Mouse (Mus musculus) lung, postnatal 0 days (tissue): ENCODE data around the gene Trim30b. TPM values are rescaled to one million over a fixed set of nuclear protein-coding genes. Genes with fewer than 3 reads are reported as not detected.
"Not testable (repeated sequence)": the region's sequence is repeated elsewhere in the genome, so short reads cannot be mapped to it uniquely, and the experiment has no call there.

Experiments used
- ATAC-seq: fragments of 200-750 bp; cut with Nextera tagmentation; 2 replicates; pipeline ENCODE4 v1.8.0; 2017; ENCODE audit warnings: moderate library complexity
- DNase-seq: peaks from one replicate; pipeline ENCODE4 v3.0.0-alpha.2; 2016; ENCODE audit warnings: low spot score
- H3K27ac ChIP-seq: fragments of 300-500 bp; sonication (generic); 2 replicates; pipeline ENCODE4 v1.5.1; 2014; ENCODE audit warnings: antibody characterized with exemption, mild to moderate bottlenecking, low read length, mixed read lengths
- H3K27me3 ChIP-seq: fragments of 300-500 bp; sonication (generic); replicated peaks from 2 replicates; pipeline ENCODE4 v1.6.1; 2014; ENCODE audit warnings: low read length, mixed read lengths; ENCODE audit not compliant: insufficient read depth
- H3K36me3 ChIP-seq: fragments of 300-500 bp; sonication (generic); 2 replicates; pipeline ENCODE4 v1.6.1; 2014; ENCODE audit warnings: low read length, mixed read lengths; ENCODE audit not compliant: insufficient read depth
- H3K4me1 ChIP-seq: fragments of 300-500 bp; sonication (generic); 2 replicates; pipeline ENCODE4 v1.6.1; 2014; ENCODE audit warnings: antibody characterized with exemption, low read depth, low read length, mixed read lengths; ENCODE audit not compliant: insufficient read depth
- H3K4me2 ChIP-seq: fragments of 300-500 bp; sonication (generic); replicated peaks from 2 replicates; pipeline ENCODE4 v1.6.1; 2014; ENCODE audit warnings: low read depth, mild to moderate bottlenecking, low read length, moderate library complexity, mixed read lengths
- H3K4me3 ChIP-seq: fragments of 300-500 bp; sonication (generic); 2 replicates; pipeline ENCODE4 v1.5.1; 2014; ENCODE audit warnings: low read depth, low read length
- H3K9ac ChIP-seq: fragments of 300-500 bp; sonication (generic); replicated peaks from 2 replicates; pipeline ENCODE4 v1.6.1; 2014; ENCODE audit warnings: low read depth, mild to moderate bottlenecking
- H3K9me3 ChIP-seq: fragments of 300-500 bp; sonication (generic); 2 replicates; pipeline ENCODE4 v1.6.1; 2016; ENCODE audit warnings: low read length, mixed read lengths
- CTCF ChIP-seq: IDR thresholded peaks from 2 replicates; pipeline ENCODE4 v1.5.1; 2016; ENCODE audit warnings: antibody characterized with exemption, mild to moderate bottlenecking
- EP300 ChIP-seq: IDR thresholded peaks from 2 replicates; pipeline ENCODE4 v1.6.1; 2016; ENCODE audit warnings: antibody characterized with exemption, mild to moderate bottlenecking, control low read depth
- WGBS: fragments of 180-500 bp; shearing (Covaris S2); extraction: QIAGEN DNeasy Blood & Tissue Kit; methylation state at CpG from one replicate; pipeline ENCODE4 v1.1.7; 2014; 5-methylcytosine and 5-hydroxymethylcytosine counted together
- polyA plus RNA-seq: library from polyadenylated mRNA; unstranded; fragments of >200 nt; fragmentation: Nextera tagmentation; extraction: Ambion mirVana; gene quantifications from 2 replicates; pipeline ENCODE4 v1.2.1, GENCODE M21; 2015

Gene Trim30b
- polyA plus RNA-seq, 1 experiment from 2014 or later: 0.75 TPM

- TF ChIP-seq CTCF (no peak), EP300 (no peak)
- peak; percentile 13 for ATAC-seq
- H3K9ac ChIP-seq: no peak overlapping the region
- H3K36me3 ChIP-seq: no peaks in the 10 kb centered on the region
- H3K27ac ChIP-seq: no peak overlapping the region; the same call in 1 of the 2 replicates
- 55% methylated on average over 2 of the region's 2 CpGs for WGBS
- peak overlapping the region; percentile 58; the same call in 1 of the 2 replicates for H3K4me2 ChIP-seq
- no peaks in the 10 kb centered on the region for H3K9me3 ChIP-seq
- no peaks in the 10 kb centered on the region for H3K27me3 ChIP-seq
- peak; percentile 5 for DNase-seq
- H3K4me3 ChIP-seq: 0 out of 2 replicates have a peak overlapping the region, but pooled peaks have one; percentile 5
- H3K4me1 ChIP-seq: peaks cover 2% of the 10 kb centered on the region; the same call in 1 of the 2 replicates
Observed at GRCm38 (mm10) chr7:104353600-104353967, 16.1 kb downstream of the Trim30b start.

- WGBS: 2% methylated on average over 14 of the region's 14 CpGs
Observed at GRCm38 (mm10) chr7:104352717-104353599, 16.7 kb downstream of the Trim30b start, which contains the start of gene Trim12c. Gene Trim12c (minus strand): TSS chr7:104353362.

GRCm38 (mm10) chr7:104348043-104348442 lies 21.6 kb downstream of the Trim30b start:
- not testable (repeated sequence) for DNase-seq, H3K27ac ChIP-seq, H3K9me3 ChIP-seq, H3K36me3 ChIP-seq, H3K4me2 ChIP-seq, H3K9ac ChIP-seq, H3K27me3 ChIP-seq, ATAC-seq, H3K4me1 ChIP-seq, H3K4me3 ChIP-seq
- WGBS: 79% methylated on average over 4 of the region's 4 CpGs

More at GRCm38 (mm10) chr7:104352717-104353599, 16.7 kb downstream of the Trim30b start, which contains the start of gene Trim12c:
- H3K36me3 ChIP-seq: no peaks in the 10 kb centered on the region
- peak within 1 kb of the TSS; percentile 55 for H3K4me3 ChIP-seq
- peak within 1 kb of the TSS; percentile 48 for H3K9ac ChIP-seq
- peak; percentile 97 for DNase-seq
- peak within 1 kb of the TSS; percentile 58 for H3K4me2 ChIP-seq
- no peaks in the 10 kb centered on the region for H3K27me3 ChIP-seq
- H3K9me3 ChIP-seq: no peaks in the 10 kb centered on the region
- H3K27ac ChIP-seq: peak within 1 kb of the TSS; percentile 76; the same call in 1 of the 2 replicates
- H3K4me1 ChIP-seq: peaks cover 2% of the 10 kb centered on the region; the same call in 1 of the 2 replicates
- peak; percentile 100 for ATAC-seq
- peak; percentile 70 for TF ChIP-seq EP300
- TF ChIP-seq CTCF: no peak

GRCm38 (mm10) chr7:104340744-104341143 lies 28.9 kb downstream of the Trim30b start:
- not testable (repeated sequence) for H3K9ac ChIP-seq, H3K36me3 ChIP-seq, H3K4me1 ChIP-seq, H3K9me3 ChIP-seq, DNase-seq, H3K27me3 ChIP-seq, H3K4me3 ChIP-seq, H3K27ac ChIP-seq, H3K4me2 ChIP-seq, ATAC-seq
- WGBS: 79% methylated on average over 2 of the region's 4 CpGs

GRCm38 (mm10) chr7:104335547-104335946 lies 34.1 kb downstream of the Trim30b start:
- DNase-seq, H3K4me1 ChIP-seq, H3K27me3 ChIP-seq, H3K4me2 ChIP-seq, H3K4me3 ChIP-seq, H3K9me3 ChIP-seq, H3K9ac ChIP-seq, H3K36me3 ChIP-seq, H3K27ac ChIP-seq, ATAC-seq: not testable (repeated sequence)
- WGBS: 69% methylated on average over 3 of the region's 3 CpGs

- not testable (repeated sequence) for H3K9ac ChIP-seq, DNase-seq, H3K4me2 ChIP-seq, H3K9me3 ChIP-seq, H3K27me3 ChIP-seq, H3K36me3 ChIP-seq, H3K4me1 ChIP-seq, H3K4me3 ChIP-seq, H3K27ac ChIP-seq, ATAC-seq
- 86% methylated on average over 2 of the region's 2 CpGs for WGBS
Observed at GRCm38 (mm10) chr7:104329171-104329570, 40.5 kb downstream of the Trim30b start, which contains the start of gene Trim34b. Gene Trim34b (plus strand): TSS chr7:104329471.
